Mouse (Mus musculus): ENCODE results near the gene Dusp3. TPM values are rescaled to one million over a fixed set of nuclear protein-coding genes. Genes with fewer than 3 reads are reported as not detected.
"Not testable (repeated sequence)": the region's sequence is repeated elsewhere in the genome, so short reads cannot be mapped to it uniquely, and the experiment has no call there.

Gene Dusp3
- polyA plus RNA-seq, 1 experiment from 2014 or later = 78.2 TPM

GRCm38 (mm10) chr11:101994100-101994499, 7.3 kb upstream of the Dusp3 start:
- Histone ChIP-seq H3K27me3 (replicated peaks; ENCODE audit: insufficient read depth, low read length) (no peaks in the 10 kb centered on the region), H3K9me3 (ENCODE audit: low read length) (no peaks in the 10 kb centered on the region), H3K4me2 (replicated peaks; ENCODE audit: low read depth, low read length) (no peak overlapping the region), H3K9ac (replicated peaks; ENCODE audit: low read depth) (no peak overlapping the region), H3K36me3 (ENCODE audit: insufficient read depth, low read length) (no peaks in the 10 kb centered on the region), H3K4me3 (ENCODE audit: low read depth, low read length) (no peak overlapping the region), H3K4me1 (ENCODE audit: insufficient read depth, low read depth, low read length) (no peaks in the 10 kb centered on the region), H3K27ac (ENCODE audit: low read length) (no peak overlapping the region)
- DNase-seq (ENCODE audit: low spot score) (peak; percentile 31), ATAC-seq (no peak)
- no peak for TF ChIP-seq CTCF (IDR thresholded peaks at IDR 0.05)
- no peak for TF ChIP-seq EP300 (IDR thresholded peaks at IDR 0.05)
- 48% methylated on average over 8 of the region's 8 CpGs for WGBS

- H3K9me3 ChIP-seq (ENCODE audit: low read length) = no peaks in the 10 kb centered on the region
- H3K4me2 ChIP-seq (replicated peaks; ENCODE audit: low read depth, low read length) = no peak overlapping the region
- H3K27me3 ChIP-seq (replicated peaks; ENCODE audit: insufficient read depth, low read length) = no peaks in the 10 kb centered on the region
- H3K4me3 ChIP-seq (ENCODE audit: low read depth, low read length) = no peak overlapping the region
- no peak overlapping the region for H3K9ac ChIP-seq (replicated peaks; ENCODE audit: low read depth)
- H3K36me3 ChIP-seq (ENCODE audit: insufficient read depth, low read length) = no peaks in the 10 kb centered on the region
- H3K4me1 ChIP-seq (ENCODE audit: insufficient read depth, low read depth, low read length) = no peaks in the 10 kb centered on the region
- 90% methylated on average over 7 of the region's 7 CpGs for WGBS
- TF ChIP-seq CTCF (IDR thresholded peaks at IDR 0.05) = no peak
- TF ChIP-seq EP300 (IDR thresholded peaks at IDR 0.05) = no peak
- ATAC-seq (no peak), DNase-seq (ENCODE audit: low spot score) (no peak)
- no peak overlapping the region for H3K27ac ChIP-seq (ENCODE audit: low read length)
Observed at GRCm38 (mm10) chr11:101992411-101992810, 5.6 kb upstream of the Dusp3 start.

DNA sequence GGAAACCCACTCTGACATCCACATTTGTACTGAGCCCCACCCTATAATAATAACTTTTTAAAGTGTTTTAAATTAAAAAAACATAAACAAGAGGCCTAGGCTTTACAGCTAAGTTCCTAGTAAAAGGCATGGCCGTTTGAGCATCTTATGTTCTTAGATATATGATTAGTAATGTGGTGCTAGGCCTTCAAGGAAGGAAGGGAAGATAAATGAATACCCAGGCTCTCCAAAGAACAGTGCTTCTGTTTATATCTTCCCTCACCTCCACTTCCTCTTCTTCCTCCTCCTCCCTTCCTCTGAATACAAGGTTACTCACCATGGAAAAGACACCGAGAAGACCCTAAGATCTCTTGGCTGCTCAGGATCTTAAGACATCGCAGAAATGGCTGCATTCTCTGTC, 5.0 kb upstream of the Dusp3 start:
- Histone ChIP-seq H3K4me3 (ENCODE audit: low read depth, low read length) (no peak overlapping the region), H3K4me1 (ENCODE audit: insufficient read depth, low read depth, low read length) (no peaks in the 10 kb centered on the region), H3K27me3 (replicated peaks; ENCODE audit: insufficient read depth, low read length) (no peaks in the 10 kb centered on the region), H3K36me3 (ENCODE audit: insufficient read depth, low read length) (no peaks in the 10 kb centered on the region), H3K27ac (ENCODE audit: low read length) (no peak overlapping the region), H3K9me3 (ENCODE audit: low read length) (no peaks in the 10 kb centered on the region), H3K9ac (replicated peaks; ENCODE audit: low read depth) (no peak overlapping the region), H3K4me2 (replicated peaks; ENCODE audit: low read depth, low read length) (no peak overlapping the region)
- WGBS = 46% methylated on average over 3 of the region's 3 CpGs
- ATAC-seq (no peak), DNase-seq (ENCODE audit: low spot score) (no peak)
- TF ChIP-seq CTCF (IDR thresholded peaks at IDR 0.05) (no peak), EP300 (IDR thresholded peaks at IDR 0.05) (no peak)

- WGBS = 90% methylated on average over 3 of the region's 3 CpGs
- H3K4me1 ChIP-seq (ENCODE audit: insufficient read depth, low read depth, low read length) = no peaks in the 10 kb centered on the region
- no peak for ATAC-seq
Observed at GRCm38 (mm10) chr11:101990244-101990643, 3.4 kb upstream of the Dusp3 start.

DNA sequence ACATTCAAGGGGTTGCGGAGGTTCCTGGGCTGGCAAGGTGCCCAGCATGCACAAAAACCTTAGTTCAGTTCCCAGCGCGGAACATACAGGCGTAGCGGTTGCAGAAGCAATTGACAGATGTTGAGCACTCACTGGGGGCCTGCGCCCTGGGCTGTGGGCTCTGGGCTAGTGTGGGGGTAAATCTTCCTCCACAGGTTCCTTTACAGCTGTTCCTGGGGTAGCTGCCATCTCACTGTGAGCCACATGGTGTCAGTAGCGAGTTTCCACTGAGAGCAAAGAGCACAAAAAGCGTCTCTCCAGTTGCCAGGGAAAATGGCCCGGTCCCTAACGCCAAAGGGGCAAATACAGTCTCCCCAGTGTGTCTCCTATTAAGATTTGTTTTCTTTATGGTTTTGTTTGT, 823 bp downstream of the Dusp3 start:
- H3K4me3 ChIP-seq (ENCODE audit: low read depth, low read length) = no peak overlapping the region
- H3K36me3 ChIP-seq (ENCODE audit: insufficient read depth, low read length) = peaks cover 2% of the 10 kb centered on the region; the same call in 1 of the 2 replicates
- no peaks in the 10 kb centered on the region for H3K4me1 ChIP-seq (ENCODE audit: insufficient read depth, low read depth, low read length)
- H3K27ac ChIP-seq (ENCODE audit: low read length) = no peak overlapping the region
- WGBS = 1% methylated on average over 10 of the region's 10 CpGs
- DNase-seq (ENCODE audit: low spot score) (peak; percentile 88), ATAC-seq (no peak)
- H3K4me2 ChIP-seq (replicated peaks; ENCODE audit: low read depth, low read length) = no peak overlapping the region; the same call in 1 of the 2 replicates
- H3K9me3 ChIP-seq (ENCODE audit: low read length) = no peaks in the 10 kb centered on the region
- H3K9ac ChIP-seq (replicated peaks; ENCODE audit: low read depth) = no peak overlapping the region
- H3K27me3 ChIP-seq (replicated peaks; ENCODE audit: insufficient read depth, low read length) = 0 out of 2 replicates have a peak, but pooled peaks cover 4% of the 10 kb centered on the region
- TF ChIP-seq EP300 (IDR thresholded peaks at IDR 0.05) (no peak), CTCF (IDR thresholded peaks at IDR 0.05) (peak; percentile 94)

More at GRCm38 (mm10) chr11:101990244-101990643, 3.4 kb upstream of the Dusp3 start:
- TF ChIP-seq EP300 (IDR thresholded peaks at IDR 0.05) (no peak), CTCF (IDR thresholded peaks at IDR 0.05) (no peak)
- Histone ChIP-seq H3K9me3 (ENCODE audit: low read length) (no peaks in the 10 kb centered on the region), H3K27me3 (replicated peaks; ENCODE audit: insufficient read depth, low read length) (0 out of 2 replicates have a peak, but pooled peaks cover 4% of the 10 kb centered on the region), H3K36me3 (ENCODE audit: insufficient read depth, low read length) (no peaks in the 10 kb centered on the region), H3K27ac (ENCODE audit: low read length) (no peak overlapping the region), H3K9ac (replicated peaks; ENCODE audit: low read depth) (no peak overlapping the region), H3K4me2 (replicated peaks; ENCODE audit: low read depth, low read length) (no peak overlapping the region), H3K4me3 (ENCODE audit: low read depth, low read length) (no peak overlapping the region)
- DNase-seq (ENCODE audit: low spot score) = no peak

GRCm38 (mm10) chr11:101985450-101985849, 1.4 kb downstream of the Dusp3 start:
- not testable (repeated sequence) for H3K4me2 ChIP-seq (replicated peaks; ENCODE audit: low read depth, low read length); H3K27ac ChIP-seq (ENCODE audit: low read length); H3K9ac ChIP-seq (replicated peaks; ENCODE audit: low read depth); ATAC-seq; H3K4me3 ChIP-seq (ENCODE audit: low read depth, low read length); H3K27me3 ChIP-seq (replicated peaks; ENCODE audit: insufficient read depth, low read length); H3K9me3 ChIP-seq (ENCODE audit: low read length); DNase-seq (ENCODE audit: low spot score); H3K4me1 ChIP-seq (ENCODE audit: insufficient read depth, low read depth, low read length); H3K36me3 ChIP-seq (ENCODE audit: insufficient read depth, low read length)
- 33% methylated on average over 6 of the region's 6 CpGs for WGBS
- TF ChIP-seq CTCF (IDR thresholded peaks at IDR 0.05) = peak; percentile 7; the same call in 1 of the 2 replicates
